Mouse (Mus musculus) large intestine, adult 2 months (tissue): Measurements from ENCODE around the gene Gm10944. TPM values are rescaled to one million over a fixed set of nuclear protein-coding genes. Genes with fewer than 3 reads are reported as not detected.

Experiments used
- DNase-seq: peaks from one replicate; pipeline ENCODE4 v3.0.0-alpha.2; 2012; ENCODE audit warnings: low read depth, low spot score
- WGBS: fragments of 180-500 bp; shearing (Covaris S2); methylation state at CpG from one replicate; pipeline ENCODE4 v1.1.7; 2018; 5-methylcytosine and 5-hydroxymethylcytosine counted together
- polyA plus RNA-seq: library from polyadenylated mRNA; depleted of rRNA; stranded (reverse); fragments of >200 nt; gene quantifications from 2 replicates; pipeline ENCODE4 v1.2.3, GENCODE M21; 2012; rRNA removed

Gm10944 gene
- not detected in 2 replicates for polyA plus RNA-seq

- no peak for DNase-seq
- 92% methylated on average over 1 of the region's 1 CpGs for WGBS
Observed at GRCm38 (mm10) chr10:10681048-10681447, at the start of gene Gm10944. TSS of gene Gm10944 (plus strand) at chr10:10681348.

GRCm38 (mm10) chr10:10655991-10656390 lies 25.2 kb upstream of the Gm10944 start:
- DNase-seq = no peak

- no peak for DNase-seq
- 81% methylated on average over 4 of the region's 4 CpGs for WGBS
Observed at GRCm38 (mm10) chr10:10656621-10657020, 24.5 kb upstream of the Gm10944 start.

GRCm38 (mm10) chr10:10659161-10659560 lies 22.0 kb upstream of the Gm10944 start:
- 81% methylated on average over 3 of the region's 3 CpGs for WGBS
- no peak for DNase-seq

GRCm38 (mm10) chr10:10659976-10660375 lies 21.2 kb upstream of the Gm10944 start:
- 71% methylated on average over 3 of the region's 3 CpGs for WGBS
- no peak for DNase-seq

GRCm38 (mm10) chr10:10688907-10689667 lies 7.9 kb downstream of the Gm10944 start:
- no peak for DNase-seq
- WGBS = 3% methylated on average over 35 of the region's 35 CpGs

- DNase-seq = no peak
- WGBS = 12% methylated on average over 11 of the region's 11 CpGs
Observed at GRCm38 (mm10) chr10:10689668-10690223, 8.6 kb downstream of the Gm10944 start.

GRCm38 (mm10) chr10:10697497-10697896 lies 16.3 kb downstream of the Gm10944 start:
- WGBS = 64% methylated on average over 6 of the region's 6 CpGs

GRCm38 (mm10) chr10:10700903-10701302 lies 19.8 kb downstream of the Gm10944 start:
- DNase-seq = no peak
- WGBS = 44% methylated on average over 1 of the region's 1 CpGs

More at GRCm38 (mm10) chr10:10697497-10697896, 16.3 kb downstream of the Gm10944 start:
- DNase-seq = no peak

GRCm38 (mm10) chr10:10701326-10701725 lies 20.2 kb downstream of the Gm10944 start:
- DNase-seq = no peak
- WGBS = 65% methylated on average over 1 of the region's 1 CpGs

GRCm38 (mm10) chr10:10708031-10708430 lies 26.9 kb downstream of the Gm10944 start:
- WGBS = 83% methylated on average over 1 of the region's 1 CpGs
- no peak for DNase-seq

- DNase-seq = no peak
- 95% methylated on average over 2 of the region's 2 CpGs for WGBS
Observed at GRCm38 (mm10) chr10:10710359-10710758, 29.2 kb downstream of the Gm10944 start.

GRCm38 (mm10) chr10:10710837-10711236 lies 29.7 kb downstream of the Gm10944 start:
- WGBS = 66% methylated on average over 2 of the region's 2 CpGs
- no peak for DNase-seq

GRCm38 (mm10) chr10:10726501-10726900 lies 45.4 kb downstream of the Gm10944 start:
- DNase-seq = no peak
- 81% methylated on average over 3 of the region's 3 CpGs for WGBS

Other genes with a start within 250 kb of the Gm10944 start
- 0.02 TPM in 1 of 2 replicates, not detected in the other for gene Adgb, start 209.0 kb upstream of the Gm10944 start, polyA plus RNA-seq
- 6.3 and 7.2 TPM in 2 replicates for gene Rab32, start 123.1 kb upstream of the Gm10944 start, polyA plus RNA-seq